ENCODE assay signal across 26 mouse cellular contexts in genomic region chr5:36182326-36182725, GRCm38 (mm10). TPM values are rescaled to one million over a fixed set of nuclear protein-coding genes. Genes with fewer than 3 reads are reported as not detected.
"Had no signal": no experiment of that assay in that cellular context is flagged by ENCODE, and none has a peak within 500 bp of the region (broad histone marks: within the 10 kb centered on the region; RNA-seq: fewer than 3 reads in every experiment).

No protein-coding gene starts in this region.

- H3K27me3 ChIP-seq: kidney, embryonic 15.5 days; limb, embryonic 12.5 days; limb, embryonic 15.5 days; midbrain, embryonic 12.5 days; neural tube, embryonic 12.5 days; neural tube, embryonic 15.5 days had no signal

- H3K9ac ChIP-seq: kidney, embryonic 15.5 days; limb, embryonic 12.5 days; limb, embryonic 15.5 days; liver, embryonic 14.5 days; liver, postnatal 0 days; midbrain, embryonic 12.5 days; neural tube, embryonic 12.5 days; neural tube, embryonic 15.5 days had no signal

- H3K36me3 ChIP-seq: kidney, embryonic 15.5 days; limb, embryonic 12.5 days; limb, embryonic 15.5 days; midbrain, embryonic 12.5 days; neural tube, embryonic 12.5 days; neural tube, embryonic 15.5 days had no signal

- DNase-seq: kidney, adult 2 months; kidney, postnatal 10 days; kidney, postnatal 36 days; layer of hippocampus, postnatal 36 days; left cerebral cortex, postnatal 4 days; liver, postnatal 0 days; lung, postnatal 14 days; lung, postnatal 4 days; thymus, adult 18-20 months; thymus, postnatal 36 days had no signal

- H3K27ac ChIP-seq: kidney, embryonic 15.5 days; limb, embryonic 12.5 days; limb, embryonic 15.5 days; liver, embryonic 14.5 days; midbrain, embryonic 12.5 days; neural tube, embryonic 12.5 days; neural tube, embryonic 15.5 days had no signal

- H3K4me3 ChIP-seq: kidney, embryonic 15.5 days; limb, embryonic 12.5 days; limb, embryonic 15.5 days; midbrain, embryonic 12.5 days; neural tube, embryonic 12.5 days; neural tube, embryonic 15.5 days had no signal

- H3K9me3 ChIP-seq: kidney, embryonic 15.5 days; limb, embryonic 12.5 days; limb, embryonic 15.5 days; midbrain, embryonic 12.5 days; neural tube, embryonic 12.5 days; neural tube, embryonic 15.5 days had no signal

- H3K4me2 ChIP-seq: kidney, embryonic 15.5 days; limb, embryonic 12.5 days; limb, embryonic 15.5 days; liver, embryonic 11.5 days; midbrain, embryonic 12.5 days; neural tube, embryonic 12.5 days; neural tube, embryonic 15.5 days had no signal

- ATAC-seq: liver, postnatal 0 days had no signal

- H3K4me1 ChIP-seq: limb, embryonic 15.5 days; midbrain, embryonic 12.5 days had no signal

RNA-seq across cellular contexts. Expression of gene Psapl1, which starts 21.5 kb away (rescaled TPM):
- total RNA-seq: layer of hippocampus, adult 8-10 months; layer of hippocampus, postnatal 10 days; layer of hippocampus, postnatal 36 days; left cerebral cortex, adult 8-10 months; left cerebral cortex, postnatal 14 days; left cerebral cortex, postnatal 4 days; megakaryocyte progenitor cell, adult 5-6 weeks; megakaryocyte-erythroid progenitor cell, adult 5-6 weeks had no signal
- polyA plus RNA-seq: kidney, adult 2 months; limb, embryonic 12.5 days; liver, embryonic 14.5 days; liver, postnatal 0 days; neural tube, embryonic 12.5 days; neural tube, embryonic 15.5 days; spleen, adult 2 months; testis, adult 2 months had no signal
